Mouse (Mus musculus): Measurements from ENCODE around the gene Gm10842. TPM values are rescaled to one million over a fixed set of nuclear protein-coding genes. Genes with fewer than 3 reads are reported as not detected.
A peak's percentile ranks its signal among the peaks of the same experiment; 100 is the strongest.

The Gm10842 gene
- polyA plus RNA-seq, 1 experiment = not detected

DNA sequence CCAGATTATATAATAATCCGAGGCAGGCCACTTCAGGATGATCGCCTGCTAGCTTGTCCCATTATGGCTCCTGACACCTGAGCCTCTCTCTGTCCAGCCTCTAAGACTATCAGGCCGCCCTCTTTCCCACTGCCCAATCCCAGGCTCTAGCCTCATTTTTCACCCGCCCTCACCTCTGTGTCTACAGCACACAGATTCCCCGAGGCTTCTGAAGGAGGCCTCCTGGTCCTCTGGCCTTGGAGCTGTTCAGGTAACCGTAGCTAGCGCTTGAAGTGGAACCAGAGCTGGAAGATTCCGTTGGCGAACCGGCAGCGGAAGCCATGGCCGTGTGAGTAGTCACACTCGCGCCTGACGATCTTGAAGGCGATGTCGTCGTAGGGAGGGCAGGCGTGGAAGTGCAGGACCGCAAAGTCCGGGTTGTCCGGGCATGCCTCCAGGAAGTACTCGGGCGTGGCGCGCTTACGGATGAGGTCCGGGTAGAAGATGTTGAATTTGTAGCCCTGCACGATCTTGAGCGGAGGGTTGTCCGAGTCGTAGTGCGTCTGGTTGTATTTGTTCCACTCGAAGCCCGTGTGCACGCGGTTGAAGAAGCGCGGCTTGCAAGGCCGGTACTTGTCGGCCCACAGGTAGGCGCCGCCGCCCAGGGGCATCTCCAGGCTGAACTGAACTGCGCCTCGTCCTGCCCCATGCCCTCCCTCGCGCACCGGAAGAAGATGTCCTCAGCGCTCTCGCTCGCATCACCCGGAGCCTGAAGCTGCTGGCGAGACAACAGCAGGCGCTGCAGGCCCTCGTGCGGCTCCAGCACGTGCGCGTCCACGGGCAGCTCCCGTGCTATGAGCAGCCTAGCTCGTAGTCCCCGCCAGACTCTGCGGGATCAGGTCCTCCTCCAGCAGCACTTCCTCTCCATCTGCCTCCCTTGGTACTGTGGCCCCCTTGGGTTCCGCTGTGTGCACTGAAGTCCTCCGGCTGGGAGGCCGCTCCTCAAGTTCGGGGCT, 18.1 kb downstream of the Gm10842 start:
- WGBS = 89% methylated on average over 69 of the region's 69 CpGs

DNA sequence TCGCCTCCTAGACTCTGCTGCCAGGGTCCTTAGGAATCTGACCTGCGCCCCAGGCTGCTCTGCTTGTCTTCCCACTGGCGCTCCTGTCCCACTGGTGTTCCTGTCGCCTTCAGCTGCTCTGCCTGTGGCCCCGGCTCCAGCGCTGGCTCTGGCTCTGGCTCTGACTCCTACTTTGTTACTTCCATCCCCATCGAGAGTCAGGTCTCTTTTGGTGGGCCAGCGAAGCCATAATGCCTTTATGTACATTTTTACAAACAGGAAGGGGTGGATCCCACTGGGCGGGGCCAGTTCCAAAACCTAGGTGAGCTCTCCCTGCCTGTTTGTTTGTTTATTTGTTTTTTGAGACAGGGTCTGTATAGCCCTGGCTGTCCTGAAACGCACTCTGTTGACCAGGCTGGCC, 20.1 kb downstream of the Gm10842 start:
- H3K4me3 ChIP-seq (ENCODE audit: insufficient read depth, low read depth, low read length) = no peak overlapping the region
- DNase-seq = no peak
- H3K27me3 ChIP-seq (replicated peaks; ENCODE audit: control insufficient read depth, insufficient read depth, low read length) = no peaks in the 10 kb centered on the region
- H3K4me1 ChIP-seq (ENCODE audit: control insufficient read depth, insufficient read depth, low read length) = no peaks in the 10 kb centered on the region
- whole genome bisulfite sequencing = 95% methylated on average over 10 of the region's 10 CpGs
- TF ChIP-seq POLR2A (IDR thresholded peaks at IDR 0.05; ENCODE audit: low read depth, low read length) = no peak
- no peak for TF ChIP-seq CTCF (conservative IDR thresholded peaks at IDR 0.05; ENCODE audit: insufficient read depth, insufficient read length, low read depth, low read length)
- H3K27ac ChIP-seq (ENCODE audit: insufficient read depth, low read depth, low read length) = no peak overlapping the region
- H3K36me3 ChIP-seq (ENCODE audit: control insufficient read depth, insufficient read depth, low read length) = no peaks in the 10 kb centered on the region

More for the DNA sequence above, 18.1 kb downstream of the Gm10842 start:
- DNase-seq = no peak
- Histone ChIP-seq H3K4me1 (ENCODE audit: control insufficient read depth, insufficient read depth, low read length) (no peaks in the 10 kb centered on the region; the same call in 1 of the 2 replicates), H3K27me3 (replicated peaks; ENCODE audit: control insufficient read depth, insufficient read depth, low read length) (no peaks in the 10 kb centered on the region), H3K36me3 (ENCODE audit: control insufficient read depth, insufficient read depth, low read length) (no peaks in the 10 kb centered on the region), H3K27ac (ENCODE audit: insufficient read depth, low read depth, low read length) (no peak overlapping the region), H3K4me3 (ENCODE audit: insufficient read depth, low read depth, low read length) (no peak overlapping the region)
- no peak for TF ChIP-seq CTCF (conservative IDR thresholded peaks at IDR 0.05; ENCODE audit: insufficient read depth, insufficient read length, low read depth, low read length)

DNA sequence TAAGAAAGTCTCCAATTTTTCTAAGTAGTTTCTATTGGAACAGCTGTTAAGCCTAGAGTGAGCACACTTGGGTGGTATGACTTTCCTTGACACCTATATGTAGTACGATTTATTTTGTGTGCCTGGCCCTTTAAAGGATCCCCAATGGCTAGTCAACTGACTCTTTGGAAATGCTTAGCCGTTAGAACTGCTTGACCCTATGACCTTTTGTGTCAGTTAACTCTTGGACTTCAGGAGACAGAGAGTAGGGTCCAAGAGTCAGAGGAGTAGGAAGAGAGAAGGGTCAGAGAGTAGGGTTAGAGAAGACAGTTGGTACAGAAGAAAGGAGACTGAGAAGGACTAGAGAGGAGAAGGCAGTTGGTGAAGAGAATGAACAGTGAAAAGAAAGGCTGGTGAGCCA, 31.8 kb downstream of the Gm10842 start, which contains the start of gene Tlk2:
Gene Tlk2, plus strand, starts transcription at position 292 of the 400 bp plus-strand sequence.
- H3K36me3 ChIP-seq (ENCODE audit: control insufficient read depth, insufficient read depth, low read length) = no peaks in the 10 kb centered on the region
- DNase-seq = peak; percentile 75
- no peak within 1 kb of the TSS for H3K4me3 ChIP-seq (ENCODE audit: insufficient read depth, low read depth, low read length)
- H3K27me3 ChIP-seq (replicated peaks; ENCODE audit: control insufficient read depth, insufficient read depth, low read length) = no peaks in the 10 kb centered on the region
- H3K27ac ChIP-seq (ENCODE audit: insufficient read depth, low read depth, low read length) = peak within 1 kb of the TSS; percentile 94
- TF ChIP-seq CTCF (conservative IDR thresholded peaks at IDR 0.05; ENCODE audit: insufficient read depth, insufficient read length, low read depth, low read length) (no peak), POLR2A (IDR thresholded peaks at IDR 0.05; ENCODE audit: low read depth, low read length) (no peak)
- 37% methylated on average over 2 of the region's 2 CpGs for WGBS
- H3K4me1 ChIP-seq (ENCODE audit: control insufficient read depth, insufficient read depth, low read length) = peaks cover 25% of the 10 kb centered on the region

DNA sequence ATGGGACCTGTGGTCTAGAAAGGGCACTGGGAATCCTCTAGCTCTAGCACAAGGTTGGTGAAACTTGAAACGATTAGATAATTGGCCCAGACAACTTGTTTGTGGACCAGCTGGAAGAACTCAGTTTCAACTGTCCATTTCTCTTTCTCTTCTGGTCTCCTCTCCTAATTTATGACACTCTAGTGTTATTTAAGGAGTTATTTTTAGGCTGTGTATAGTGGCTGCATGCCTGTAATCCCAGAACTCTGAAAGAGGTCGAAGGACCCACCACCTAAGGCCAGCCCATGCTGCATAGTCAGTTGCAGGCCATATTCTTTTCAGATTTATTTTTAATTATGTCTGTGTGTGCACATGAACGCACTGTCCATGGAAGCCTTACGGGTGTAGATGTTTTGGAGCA, 32.8 kb downstream of the Gm10842 start:
- no peak overlapping the region for H3K4me3 ChIP-seq (ENCODE audit: insufficient read depth, low read depth, low read length)
- H3K27ac ChIP-seq (ENCODE audit: insufficient read depth, low read depth, low read length) = peak overlapping the region; percentile 94; the same call in 1 of the 2 replicates
- peak; percentile 52 for DNase-seq

GRCm38 (mm10) chr11:105180471-105181091, 33.9 kb downstream of the Gm10842 start:
- peaks cover 21% of the 10 kb centered on the region for H3K4me1 ChIP-seq (ENCODE audit: control insufficient read depth, insufficient read depth, low read length)
- peak overlapping the region; percentile 94 for H3K27ac ChIP-seq (ENCODE audit: insufficient read depth, low read depth, low read length)
- H3K4me3 ChIP-seq (ENCODE audit: insufficient read depth, low read depth, low read length) = peak overlapping the region; percentile 97
- peak; percentile 53 for DNase-seq
- H3K36me3 ChIP-seq (ENCODE audit: control insufficient read depth, insufficient read depth, low read length) = peaks cover 3% of the 10 kb centered on the region
- WGBS = 2% methylated on average over 35 of the region's 35 CpGs
- no peak for TF ChIP-seq CTCF (conservative IDR thresholded peaks at IDR 0.05; ENCODE audit: insufficient read depth, insufficient read length, low read depth, low read length)
- TF ChIP-seq POLR2A (IDR thresholded peaks at IDR 0.05; ENCODE audit: low read depth, low read length) = no peak
- H3K27me3 ChIP-seq (replicated peaks; ENCODE audit: control insufficient read depth, insufficient read depth, low read length) = no peaks in the 10 kb centered on the region

More for the DNA sequence above, 32.8 kb downstream of the Gm10842 start:
- Histone ChIP-seq H3K27me3 (replicated peaks; ENCODE audit: control insufficient read depth, insufficient read depth, low read length) (no peaks in the 10 kb centered on the region), H3K36me3 (ENCODE audit: control insufficient read depth, insufficient read depth, low read length) (peaks cover 3% of the 10 kb centered on the region), H3K4me1 (ENCODE audit: control insufficient read depth, insufficient read depth, low read length) (peaks cover 25% of the 10 kb centered on the region)
- 29% methylated on average over 4 of the region's 4 CpGs for WGBS
- TF ChIP-seq CTCF (conservative IDR thresholded peaks at IDR 0.05; ENCODE audit: insufficient read depth, insufficient read length, low read depth, low read length) (no peak), POLR2A (IDR thresholded peaks at IDR 0.05; ENCODE audit: low read depth, low read length) (no peak)

GRCm38 (mm10) chr11:105181126-105181637, 34.5 kb downstream of the Gm10842 start:
- H3K27me3 ChIP-seq (replicated peaks; ENCODE audit: control insufficient read depth, insufficient read depth, low read length) = no peaks in the 10 kb centered on the region
- peak overlapping the region; percentile 94 for H3K27ac ChIP-seq (ENCODE audit: insufficient read depth, low read depth, low read length)
- peak; percentile 95 for DNase-seq
- H3K4me1 ChIP-seq (ENCODE audit: control insufficient read depth, insufficient read depth, low read length) = peaks cover 21% of the 10 kb centered on the region
- H3K4me3 ChIP-seq (ENCODE audit: insufficient read depth, low read depth, low read length) = peak overlapping the region; percentile 97
- TF ChIP-seq POLR2A (IDR thresholded peaks at IDR 0.05; ENCODE audit: low read depth, low read length) = no peak
- TF ChIP-seq CTCF (conservative IDR thresholded peaks at IDR 0.05; ENCODE audit: insufficient read depth, insufficient read length, low read depth, low read length) = no peak
- WGBS = under 1% methylated on average over 60 of the region's 60 CpGs
- H3K36me3 ChIP-seq (ENCODE audit: control insufficient read depth, insufficient read depth, low read length) = peaks cover 3% of the 10 kb centered on the region

Measured in kidney, adult 2 months (tissue).